Mouse (Mus musculus) limb, embryonic 14.5 days (tissue): ENCODE measurements around the gene Ccdc93. TPM values are rescaled to one million over a fixed set of nuclear protein-coding genes. Genes with fewer than 3 reads are reported as not detected.

ENCODE experiments used
- ATAC-seq: fragments of 200-750 bp; cut with Nextera tagmentation; 2 replicates; pipeline ENCODE4 v1.8.0; 2017; ENCODE audit warnings: low read depth, moderate number of reproducible peaks, moderate TSS enrichment; ENCODE audit not compliant: low FRiP score
- DNase-seq: peaks from one replicate; pipeline ENCODE4 v3.0.0-alpha.2; 2015; ENCODE audit warnings: low spot score
- H3K27ac ChIP-seq: fragments of 300-500 bp; sonication (generic); replicated peaks from 2 replicates; pipeline ENCODE4 v1.5.1; 2014; ENCODE audit warnings: low read depth, mild to moderate bottlenecking, low read length, moderate library complexity, mixed read lengths
- H3K27me3 ChIP-seq: fragments of 300-500 bp; sonication (generic); 2 replicates; pipeline ENCODE4 v1.6.1; 2014; ENCODE audit warnings: low read length, mixed read lengths; ENCODE audit not compliant: control insufficient read depth, insufficient read depth
- H3K36me3 ChIP-seq: fragments of 300-500 bp; sonication (generic); 2 replicates; pipeline ENCODE4 v1.6.1; 2014; ENCODE audit warnings: mild to moderate bottlenecking, low read length, moderate library complexity, mixed read lengths; ENCODE audit not compliant: control insufficient read depth, insufficient read depth
- H3K4me1 ChIP-seq: fragments of 300-500 bp; sonication (generic); 2 replicates; pipeline ENCODE4 v1.6.1; 2014; ENCODE audit warnings: antibody characterized with exemption, low read length, mixed read lengths; ENCODE audit not compliant: control insufficient read depth, insufficient read depth
- H3K4me2 ChIP-seq: fragments of 300-500 bp; sonication (generic); replicated peaks from 2 replicates; pipeline ENCODE4 v1.6.1; 2014; ENCODE audit warnings: low read depth, mild to moderate bottlenecking, low read length, moderate library complexity; ENCODE audit not compliant: severe bottlenecking
- H3K4me3 ChIP-seq: fragments of 300-500 bp; sonication (generic); replicated peaks from 2 replicates; pipeline ENCODE4 v1.5.1; 2014; ENCODE audit warnings: low read length
- H3K9ac ChIP-seq: fragments of 300-500 bp; sonication (generic); 2 replicates; pipeline ENCODE4 v1.6.1; 2014; ENCODE audit warnings: mild to moderate bottlenecking, low read depth, low read length, moderate library complexity; ENCODE audit not compliant: severe bottlenecking
- H3K9me3 ChIP-seq: fragments of 300-500 bp; sonication (generic); 2 replicates; pipeline ENCODE4 v1.6.1; 2016; ENCODE audit warnings: low read length; ENCODE audit not compliant: control insufficient read depth
- POLR2A ChIP-seq: fragments of 200-500 bp; IDR thresholded peaks from 2 replicates; pipeline ENCODE4 v1.8.0; 2012; ENCODE audit warnings: inconsistent platforms, mild to moderate bottlenecking, moderate library complexity, borderline replicate concordance; ENCODE audit not compliant: insufficient read depth, insufficient read length; ENCODE audit errors: extremely low read depth
- WGBS: fragments of 180-500 bp; shearing (Covaris S2); extraction: QIAGEN DNeasy Blood & Tissue Kit; methylation state at CpG from one replicate; pipeline ENCODE4 v1.1.7; 2014; 5-methylcytosine and 5-hydroxymethylcytosine counted together
- polyA plus RNA-seq, 2 experiments: library from polyadenylated mRNA; depleted of rRNA in 1 of 2; stranded (reverse) in 1 of 2; unstranded in 1 of 2; fragments of >200 nt; fragmentation: Nextera tagmentation in 1 of 2; extraction: Ambion mirVana in 1 of 2; gene quantifications; 2 replicates each; pipeline versions ENCODE4 v1.2.1 to v1.2.3; 2012 to 2014

The Ccdc93 gene
- polyA plus RNA-seq, 2 experiments, result 12.0 to 16.8 TPM

- no peak overlapping the region for H3K4me3 ChIP-seq
- H3K9ac ChIP-seq, result no peak overlapping the region
- no peaks in the 10 kb centered on the region for H3K36me3 ChIP-seq
- ATAC-seq (no peak), DNase-seq (no peak)
- H3K4me1 ChIP-seq, result no peaks in the 10 kb centered on the region
- H3K9me3 ChIP-seq, result no peaks in the 10 kb centered on the region
- H3K27me3 ChIP-seq, result no peaks in the 10 kb centered on the region
- H3K27ac ChIP-seq, result no peak overlapping the region
- no peak for TF ChIP-seq POLR2A
- H3K4me2 ChIP-seq, result no peak overlapping the region
- 94% methylated on average over 2 of the region's 2 CpGs for WGBS
Measured at GRCm38 (mm10) chr1:121511966-121512365, 81.1 kb downstream of the Ccdc93 start.

- Histone ChIP-seq H3K9me3 (no peaks in the 10 kb centered on the region), H3K27me3 (no peaks in the 10 kb centered on the region), H3K4me3 (no peak overlapping the region), H3K4me2 (no peak overlapping the region), H3K36me3 (no peaks in the 10 kb centered on the region), H3K27ac (no peak overlapping the region), H3K9ac (no peak overlapping the region), H3K4me1 (no peaks in the 10 kb centered on the region)
- ATAC-seq (no peak), DNase-seq (no peak)
- WGBS, result 60% methylated on average over 1 of the region's 1 CpGs
- TF ChIP-seq POLR2A, result no peak
Measured at GRCm38 (mm10) chr1:121518609-121519008, 87.8 kb downstream of the Ccdc93 start.

- ATAC-seq (no peak), DNase-seq (no peak)
- Histone ChIP-seq H3K4me2 (peak overlapping the region; percentile 53), H3K9ac (no peak overlapping the region), H3K36me3 (no peaks in the 10 kb centered on the region), H3K4me3 (peak overlapping the region; percentile 30), H3K27me3 (peaks cover 11% of the 10 kb centered on the region; the same call in 1 of the 2 replicates), H3K27ac (no peak overlapping the region), H3K4me1 (peaks cover 11% of the 10 kb centered on the region; the same call in 1 of the 2 replicates), H3K9me3 (no peaks in the 10 kb centered on the region)
- no peak for TF ChIP-seq POLR2A
- 38% methylated on average over 17 of the region's 17 CpGs for WGBS
Measured at GRCm38 (mm10) chr1:121527061-121527460, 96.2 kb downstream of the Ccdc93 start.

GRCm38 (mm10) chr1:121527600-121528398 lies 97.0 kb downstream of the Ccdc93 start:
- H3K4me1 ChIP-seq, result peaks cover 11% of the 10 kb centered on the region; the same call in 1 of the 2 replicates
- peak overlapping the region; percentile 30 for H3K4me3 ChIP-seq
- 14% methylated on average over 55 of the region's 55 CpGs for WGBS
- no peaks in the 10 kb centered on the region for H3K36me3 ChIP-seq
- ATAC-seq (0 out of 2 replicates have a peak, but pooled peaks have one; percentile 12), DNase-seq (peak; percentile 11)
- H3K27me3 ChIP-seq, result peaks cover 11% of the 10 kb centered on the region; the same call in 1 of the 2 replicates
- TF ChIP-seq POLR2A, result no peak
- peak overlapping the region; percentile 25; the same call in 1 of the 2 replicates for H3K9ac ChIP-seq
- H3K9me3 ChIP-seq, result no peaks in the 10 kb centered on the region
- H3K4me2 ChIP-seq, result peak overlapping the region; percentile 53
- no peak overlapping the region for H3K27ac ChIP-seq

- peak; percentile 68 for DNase-seq
- H3K9ac ChIP-seq, result peak within 1 kb of the TSS; percentile 25; the same call in 1 of the 2 replicates
- H3K9me3 ChIP-seq, result no peaks in the 10 kb centered on the region
- ATAC-seq, result peak; percentile 92
- TF ChIP-seq POLR2A, result no peak
- peak within 1 kb of the TSS; percentile 30 for H3K4me3 ChIP-seq
- H3K27me3 ChIP-seq, result peaks cover 11% of the 10 kb centered on the region; the same call in 1 of the 2 replicates
- no peak within 1 kb of the TSS for H3K27ac ChIP-seq
- no peaks in the 10 kb centered on the region for H3K36me3 ChIP-seq
- peak within 1 kb of the TSS; percentile 53 for H3K4me2 ChIP-seq
- WGBS, result 4% methylated on average over 11 of the region's 11 CpGs
- peaks cover 11% of the 10 kb centered on the region; the same call in 1 of the 2 replicates for H3K4me1 ChIP-seq
Measured at GRCm38 (mm10) chr1:121528399-121528720, 97.5 kb downstream of the Ccdc93 start, which contains the start of gene Htr5b. Gene Htr5b (minus strand): TSS chr1:121528465.
